ENCODE assay signal across 8 mouse cellular contexts in genomic region chr5:114356250-114356935, GRCm38 (mm10). TPM values are rescaled to one million over a fixed set of nuclear protein-coding genes. Genes with fewer than 3 reads are reported as not detected.
DNase-seq lines count a peak whose midpoint lies in the region; ATAC-seq lines count a peak whose summit lies in the region.

No protein-coding gene starts in this region.

- H3K4me3 ChIP-seq in hindbrain, embryonic 14.5 days (replicated peaks; ENCODE audit: low read length), result no peak overlapping the region

- no peak overlapping the region for H3K9ac ChIP-seq in hindbrain, embryonic 14.5 days

- ATAC-seq in hindbrain, embryonic 14.5 days (ENCODE audit: low FRiP score), result peak; percentile 68; the same call in 1 of the 2 replicates

- no peak overlapping the region for H3K27ac ChIP-seq in hindbrain, embryonic 14.5 days

- H3K4me1 ChIP-seq in hindbrain, embryonic 14.5 days (replicated peaks; ENCODE audit: control insufficient read depth, insufficient read depth, low read length), result no peaks in the 10 kb centered on the region; the same call in 1 of the 2 replicates

- no peaks in the 10 kb centered on the region for H3K27me3 ChIP-seq in hindbrain, embryonic 14.5 days (ENCODE audit: control insufficient read depth, insufficient read depth, low read length)

- peaks cover 19% of the 10 kb centered on the region for H3K36me3 ChIP-seq in hindbrain, embryonic 14.5 days (replicated peaks; ENCODE audit: control insufficient read depth, insufficient read depth)

- no peaks in the 10 kb centered on the region for H3K9me3 ChIP-seq in hindbrain, embryonic 14.5 days (ENCODE audit: control insufficient read depth, low read length)

- H3K4me2 ChIP-seq in hindbrain, embryonic 14.5 days (replicated peaks), result no peak overlapping the region

- WGBS in hindbrain, embryonic 14.5 days, result 29% methylated on average over 7 of the region's 7 CpGs

- peak; percentile 44 for DNase-seq in MEL-GATA-1-ER (ENCODE audit: extremely low read depth, low read depth)
- DNase-seq in brain, adult 2 months (ENCODE audit: low read depth, low spot score), result peak; percentile 86
- DNase-seq in frontal cortex, postnatal 14 days (ENCODE audit: low spot score in 2 of 2), result peak; percentile 60 to 67
- peak; percentile 56 for DNase-seq in hindbrain, embryonic 14.5 days (ENCODE audit: low spot score)
- peak; percentile 35 to 54 for DNase-seq in layer of hippocampus, postnatal 25 days (ENCODE audit: extremely low spot score in 1 of 2, low spot score in 1 of 2)
- peak; percentile 91 for DNase-seq in lung, postnatal 14 days
- peak; percentile 78 to 83 for DNase-seq in right cerebral cortex, postnatal 10 days (ENCODE audit: low spot score in 2 of 2)
- DNase-seq in yolk sac, embryonic 10.5 days (ENCODE audit: low spot score), result peak; percentile 86

RNA-seq across cellular contexts. Expression of gene Kctd10, which starts 23.9 kb away (rescaled TPM):
- 60.9 and 67.9 TPM in 2 replicates for polyA plus RNA-seq in hindbrain, embryonic 14.5 days (2014; fragmentation: Nextera tagmentation; extraction: Ambion mirVana)
- 10 to 100 TPM; 46.2 to 49.5 TPM for total RNA-seq in layer of hippocampus, postnatal 25 days (2021)

RNA-seq across cellular contexts. Expression of gene Ube3b, which starts 24.0 kb away (rescaled TPM):
- polyA plus RNA-seq in hindbrain, embryonic 14.5 days (2014; fragmentation: Nextera tagmentation; extraction: Ambion mirVana), result 45.9 and 48.2 TPM in 2 replicates
- total RNA-seq in layer of hippocampus, postnatal 25 days (2021), result 10 to 100 TPM; 83.4 to 89.8 TPM
